Mouse (Mus musculus) layer of hippocampus, adult 18-20 months (tissue): ENCODE measurements around the gene Ube3b. TPM values are rescaled to one million over a fixed set of nuclear protein-coding genes. Genes with fewer than 3 reads are reported as not detected.

Source experiments
- microRNA-seq, 2 experiments: library from miRNA; unstranded; fragments of <30 nt; microRNA quantifications; one replicate each; pipeline ENCODE4 v1.2.0; 2021
- total RNA-seq, 2 experiments: library from RNA; stranded (reverse); gene quantifications; 2 replicates each; pipeline ENCODE4 v1.2.3; 2021

Ube3b gene
- total RNA-seq, 2 experiments from 2014 or later = 76.2 to 79.2 TPM

Small RNA genes within 50 kb of the gene (microRNA-seq; reads per million reads assigned to microRNA genes)
- 0.20 to 0.49 reads per million in 2 experiments for gene Mir7027

Other genes with a start within 250 kb of the Ube3b start
- gene Acacb, start 234.1 kb upstream of the Ube3b start, total RNA-seq = 1 to 10 TPM; 6.4 to 6.5 TPM
- not detected for gene Foxn4, start 106.8 kb upstream of the Ube3b start, total RNA-seq
- gene Myo1h, start 91.4 kb upstream of the Ube3b start, total RNA-seq = 1 to 10 TPM; 3.6 to 3.7 TPM
- gene Kctd10, start 99 bp upstream of the Ube3b start, total RNA-seq = 10 to 100 TPM; 56.9 to 57.8 TPM
- gene Mmab, start 63.5 kb downstream of the Ube3b start, total RNA-seq = 10 to 100 TPM; 21.7 to 22.2 TPM
- gene Mvk, start 63.7 kb downstream of the Ube3b start, total RNA-seq = 10 to 100 TPM; 25.4 to 27.3 TPM
- gene Fam222a, start 187.4 kb downstream of the Ube3b start, total RNA-seq = 1 to 10 TPM; 5.2 to 5.3 TPM